Mouse (Mus musculus): Measurements from ENCODE around the gene Bcat1. TPM values are rescaled to one million over a fixed set of nuclear protein-coding genes. Genes with fewer than 3 reads are reported as not detected.

The Bcat1 gene
- polyA plus RNA-seq, 1 experiment = 141 TPM

GRCm38 (mm10) chr6:144967536-144967935 lies 108.4 kb downstream of the Bcat1 start:
- Histone ChIP-seq H3K4me1 (ENCODE audit: control insufficient read depth, insufficient read depth, low read length) (no peaks in the 10 kb centered on the region), H3K36me3 (ENCODE audit: control insufficient read depth, insufficient read depth, low read length, poor library complexity, severe bottlenecking) (no peaks in the 10 kb centered on the region), H3K27ac (ENCODE audit: insufficient read depth, low read length) (no peak overlapping the region), H3K4me3 (ENCODE audit: low read depth, low read length) (no peak overlapping the region), H3K9me3 (replicated peaks; ENCODE audit: control insufficient read depth, insufficient read depth, low read length, poor library complexity, severe bottlenecking) (no peaks in the 10 kb centered on the region), H3K27me3 (ENCODE audit: control insufficient read depth, insufficient read depth, low read length, poor library complexity, severe bottlenecking) (no peaks in the 10 kb centered on the region), H3K9ac (ENCODE audit: low read depth, poor library complexity, severe bottlenecking) (no peak overlapping the region)
- TF ChIP-seq EP300 (IDR thresholded peaks at IDR 0.05; ENCODE audit: insufficient read depth, low read depth, low read length) (no peak), CTCF (IDR thresholded peaks at IDR 0.05; ENCODE audit: low read depth, low read length) (no peak), POLR2A (IDR thresholded peaks at IDR 0.05; ENCODE audit: insufficient read depth, low read length) (no peak)

GRCm38 (mm10) chr6:144964205-144964604 lies 111.8 kb downstream of the Bcat1 start:
- Histone ChIP-seq H3K9me3 (replicated peaks; ENCODE audit: control insufficient read depth, insufficient read depth, low read length, poor library complexity, severe bottlenecking) (no peaks in the 10 kb centered on the region), H3K36me3 (ENCODE audit: control insufficient read depth, insufficient read depth, low read length, poor library complexity, severe bottlenecking) (no peaks in the 10 kb centered on the region), H3K4me3 (ENCODE audit: low read depth, low read length) (no peak overlapping the region), H3K27me3 (ENCODE audit: control insufficient read depth, insufficient read depth, low read length, poor library complexity, severe bottlenecking) (no peaks in the 10 kb centered on the region), H3K9ac (ENCODE audit: low read depth, poor library complexity, severe bottlenecking) (no peak overlapping the region), H3K27ac (ENCODE audit: insufficient read depth, low read length) (no peak overlapping the region), H3K4me1 (ENCODE audit: control insufficient read depth, insufficient read depth, low read length) (no peaks in the 10 kb centered on the region)
- TF ChIP-seq EP300 (IDR thresholded peaks at IDR 0.05; ENCODE audit: insufficient read depth, low read depth, low read length) (no peak), POLR2A (IDR thresholded peaks at IDR 0.05; ENCODE audit: insufficient read depth, low read length) (no peak), CTCF (IDR thresholded peaks at IDR 0.05; ENCODE audit: low read depth, low read length) (no peak)

- H3K36me3 ChIP-seq (ENCODE audit: control insufficient read depth, insufficient read depth, low read length, poor library complexity, severe bottlenecking) = no peaks in the 10 kb centered on the region
- no peak for TF ChIP-seq POLR2A (IDR thresholded peaks at IDR 0.05; ENCODE audit: insufficient read depth, low read length)
- TF ChIP-seq CTCF (IDR thresholded peaks at IDR 0.05; ENCODE audit: low read depth, low read length) = peak; percentile 50
Observed at GRCm38 (mm10) chr6:144963156-144963555, 112.8 kb downstream of the Bcat1 start.

GRCm38 (mm10) chr6:144962013-144962354 lies 114.0 kb downstream of the Bcat1 start:
- Histone ChIP-seq H3K36me3 (ENCODE audit: control insufficient read depth, insufficient read depth, low read length, poor library complexity, severe bottlenecking) (no peaks in the 10 kb centered on the region), H3K27me3 (ENCODE audit: control insufficient read depth, insufficient read depth, low read length, poor library complexity, severe bottlenecking) (no peaks in the 10 kb centered on the region), H3K27ac (ENCODE audit: insufficient read depth, low read length) (no peak overlapping the region), H3K9me3 (replicated peaks; ENCODE audit: control insufficient read depth, insufficient read depth, low read length, poor library complexity, severe bottlenecking) (no peaks in the 10 kb centered on the region), H3K9ac (ENCODE audit: low read depth, poor library complexity, severe bottlenecking) (no peak overlapping the region), H3K4me1 (ENCODE audit: control insufficient read depth, insufficient read depth, low read length) (no peaks in the 10 kb centered on the region), H3K4me3 (ENCODE audit: low read depth, low read length) (no peak overlapping the region)
- no peak for TF ChIP-seq POLR2A (IDR thresholded peaks at IDR 0.05; ENCODE audit: insufficient read depth, low read length)
- TF ChIP-seq EP300 (IDR thresholded peaks at IDR 0.05; ENCODE audit: insufficient read depth, low read depth, low read length) = no peak
- no peak for TF ChIP-seq CTCF (IDR thresholded peaks at IDR 0.05; ENCODE audit: low read depth, low read length)

More at GRCm38 (mm10) chr6:144963156-144963555, 112.8 kb downstream of the Bcat1 start:
- H3K4me1 ChIP-seq (ENCODE audit: control insufficient read depth, insufficient read depth, low read length) = no peaks in the 10 kb centered on the region
- H3K27ac ChIP-seq (ENCODE audit: insufficient read depth, low read length) = no peak overlapping the region
- no peak overlapping the region for H3K9ac ChIP-seq (ENCODE audit: low read depth, poor library complexity, severe bottlenecking)
- no peak overlapping the region for H3K4me3 ChIP-seq (ENCODE audit: low read depth, low read length)
- no peaks in the 10 kb centered on the region for H3K9me3 ChIP-seq (replicated peaks; ENCODE audit: control insufficient read depth, insufficient read depth, low read length, poor library complexity, severe bottlenecking)
- no peaks in the 10 kb centered on the region for H3K27me3 ChIP-seq (ENCODE audit: control insufficient read depth, insufficient read depth, low read length, poor library complexity, severe bottlenecking)

- Histone ChIP-seq H3K4me1 (ENCODE audit: control insufficient read depth, insufficient read depth, low read length) (no peaks in the 10 kb centered on the region), H3K9ac (ENCODE audit: low read depth, poor library complexity, severe bottlenecking) (no peak overlapping the region), H3K27ac (ENCODE audit: insufficient read depth, low read length) (no peak overlapping the region), H3K9me3 (replicated peaks; ENCODE audit: control insufficient read depth, insufficient read depth, low read length, poor library complexity, severe bottlenecking) (no peaks in the 10 kb centered on the region), H3K4me3 (ENCODE audit: low read depth, low read length) (no peak overlapping the region), H3K27me3 (ENCODE audit: control insufficient read depth, insufficient read depth, low read length, poor library complexity, severe bottlenecking) (no peaks in the 10 kb centered on the region), H3K36me3 (ENCODE audit: control insufficient read depth, insufficient read depth, low read length, poor library complexity, severe bottlenecking) (no peaks in the 10 kb centered on the region)
- TF ChIP-seq POLR2A (IDR thresholded peaks at IDR 0.05; ENCODE audit: insufficient read depth, low read length) (no peak), EP300 (IDR thresholded peaks at IDR 0.05; ENCODE audit: insufficient read depth, low read depth, low read length) (no peak), CTCF (IDR thresholded peaks at IDR 0.05; ENCODE audit: low read depth, low read length) (no peak)
Observed at GRCm38 (mm10) chr6:144961253-144962012, 114.6 kb downstream of the Bcat1 start.

GRCm38 (mm10) chr6:144955887-144956547 lies 120.0 kb downstream of the Bcat1 start:
- Histone ChIP-seq H3K9ac (ENCODE audit: low read depth, poor library complexity, severe bottlenecking) (no peak overlapping the region), H3K4me3 (ENCODE audit: low read depth, low read length) (no peak overlapping the region), H3K27ac (ENCODE audit: insufficient read depth, low read length) (no peak overlapping the region), H3K36me3 (ENCODE audit: control insufficient read depth, insufficient read depth, low read length, poor library complexity, severe bottlenecking) (no peaks in the 10 kb centered on the region), H3K9me3 (replicated peaks; ENCODE audit: control insufficient read depth, insufficient read depth, low read length, poor library complexity, severe bottlenecking) (no peaks in the 10 kb centered on the region), H3K4me1 (ENCODE audit: control insufficient read depth, insufficient read depth, low read length) (no peaks in the 10 kb centered on the region), H3K27me3 (ENCODE audit: control insufficient read depth, insufficient read depth, low read length, poor library complexity, severe bottlenecking) (no peaks in the 10 kb centered on the region)
- TF ChIP-seq EP300 (IDR thresholded peaks at IDR 0.05; ENCODE audit: insufficient read depth, low read depth, low read length) (no peak), CTCF (IDR thresholded peaks at IDR 0.05; ENCODE audit: low read depth, low read length) (no peak), POLR2A (IDR thresholded peaks at IDR 0.05; ENCODE audit: insufficient read depth, low read length) (no peak)

Data from ES-Bruce4 (cell line).